Mouse (Mus musculus) macrophage (primary cell): ENCODE results near the gene Magi2. TPM values are rescaled to one million over a fixed set of nuclear protein-coding genes. Genes with fewer than 3 reads are reported as not detected.
"Not testable (repeated sequence)": the region's sequence is repeated elsewhere in the genome, so short reads cannot be mapped to it uniquely, and the experiment has no call there.

Experiments used
- H3K27ac ChIP-seq: fragments of 350-480 bp; formaldehyde crosslinking; 2 replicates; pipeline ENCODE4 v1.9.0; 2021
- H3K36me3 ChIP-seq: fragments of 350-480 bp; formaldehyde crosslinking; 2 replicates; pipeline ENCODE4 v1.9.0; 2021; ENCODE audit errors: inconsistent target
- H3K4me3 ChIP-seq: fragments of 350-480 bp; formaldehyde crosslinking; 2 replicates; pipeline ENCODE4 v1.9.0; 2021; ENCODE audit errors: inconsistent target
- H3K79me2 ChIP-seq: fragments of 350-480 bp; formaldehyde crosslinking; 2 replicates; pipeline ENCODE4 v1.9.0; 2021; ENCODE audit errors: inconsistent target
- WGBS: methylation state at CpG from one replicate; pipeline ENCODE4 v1.1.7; 2026; ENCODE audit warnings: inconsistent platforms; ENCODE audit not compliant: missing documents; 5-methylcytosine and 5-hydroxymethylcytosine counted together
- polyA plus RNA-seq: library from polyadenylated mRNA; stranded (reverse); fragments of 250-400 nt; gene quantifications from 3 replicates; pipeline ENCODE4 v1.2.4, GENCODE M21; 2018; ENCODE audit warnings: inconsistent platforms

The Magi2 gene
- polyA plus RNA-seq, 1 experiment from 2014 or later, result 0.43 TPM

DNA sequence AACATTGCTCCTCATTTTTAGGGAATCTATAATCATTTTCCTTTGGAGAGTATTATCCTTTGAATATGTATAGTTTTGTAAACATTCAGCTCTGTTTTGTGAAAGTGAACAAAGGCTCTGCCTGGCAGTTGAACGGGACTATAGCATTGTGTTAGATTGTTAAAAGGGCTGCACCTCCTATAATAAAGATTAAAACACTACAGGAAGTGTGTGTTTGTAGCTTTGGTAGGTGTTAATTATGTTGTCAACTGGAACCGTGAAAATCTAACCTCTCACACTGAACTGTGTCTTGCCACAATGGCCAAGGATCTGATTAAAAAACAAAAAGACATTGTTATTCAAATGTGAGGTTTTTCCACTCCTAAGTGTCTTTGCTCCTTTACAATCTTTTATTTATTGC lies 312.5 kb downstream of the Magi2 start:
- no peaks in the 10 kb centered on the region for H3K79me2 ChIP-seq
- no peaks in the 10 kb centered on the region for H3K36me3 ChIP-seq
- WGBS, result 20% methylated on average over 2 of the region's 2 CpGs
- no peak overlapping the region for H3K4me3 ChIP-seq
- H3K27ac ChIP-seq, result no peak overlapping the region

DNA sequence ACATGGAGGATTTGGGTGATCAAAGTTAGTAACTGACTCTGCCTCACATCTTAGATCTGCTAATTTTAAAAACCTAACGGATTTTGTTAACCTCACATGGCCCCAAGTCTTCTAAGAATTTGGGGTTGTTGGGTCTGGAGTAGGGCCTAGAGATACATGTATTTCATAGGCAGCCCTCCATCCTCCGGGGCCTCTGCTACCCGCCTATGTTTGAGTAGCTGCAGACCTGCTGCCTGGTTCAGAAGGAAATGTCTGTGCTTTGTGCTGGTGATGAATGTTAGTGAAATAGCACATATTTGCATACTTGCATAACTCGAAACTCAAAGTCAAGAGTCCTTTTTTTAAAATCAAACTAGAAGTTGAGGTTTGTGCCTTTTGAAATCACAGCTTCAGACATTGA lies 319.6 kb downstream of the Magi2 start:
- WGBS, result 92% methylated on average over 4 of the region's 4 CpGs

DNA sequence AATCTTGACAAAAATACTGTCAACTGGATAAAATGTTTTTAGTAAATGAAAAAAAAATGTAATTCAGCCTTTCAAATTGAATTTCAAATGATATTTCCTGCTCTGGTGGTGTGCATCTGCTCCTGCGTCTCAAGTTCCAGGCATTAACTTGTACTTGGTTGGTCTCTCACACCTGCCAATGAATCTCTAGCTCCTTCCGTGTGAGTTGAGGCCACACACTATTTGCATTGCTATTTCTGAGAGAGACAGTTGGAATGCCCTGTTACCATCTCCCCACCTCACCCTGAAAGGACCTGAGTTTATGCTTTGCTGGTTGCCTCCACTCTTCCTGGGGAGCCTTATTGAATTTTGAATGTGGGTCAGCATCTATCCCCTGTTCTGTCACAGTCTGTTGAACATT lies 320.1 kb downstream of the Magi2 start:
- H3K27ac ChIP-seq, result no peak overlapping the region
- H3K79me2 ChIP-seq, result no peaks in the 10 kb centered on the region
- H3K36me3 ChIP-seq, result no peaks in the 10 kb centered on the region
- 89% methylated on average over 2 of the region's 2 CpGs for WGBS
- no peak overlapping the region for H3K4me3 ChIP-seq

More for the DNA sequence above, 319.6 kb downstream of the Magi2 start:
- no peak overlapping the region for H3K4me3 ChIP-seq
- no peaks in the 10 kb centered on the region for H3K36me3 ChIP-seq
- H3K27ac ChIP-seq, result no peak overlapping the region
- no peaks in the 10 kb centered on the region for H3K79me2 ChIP-seq

DNA sequence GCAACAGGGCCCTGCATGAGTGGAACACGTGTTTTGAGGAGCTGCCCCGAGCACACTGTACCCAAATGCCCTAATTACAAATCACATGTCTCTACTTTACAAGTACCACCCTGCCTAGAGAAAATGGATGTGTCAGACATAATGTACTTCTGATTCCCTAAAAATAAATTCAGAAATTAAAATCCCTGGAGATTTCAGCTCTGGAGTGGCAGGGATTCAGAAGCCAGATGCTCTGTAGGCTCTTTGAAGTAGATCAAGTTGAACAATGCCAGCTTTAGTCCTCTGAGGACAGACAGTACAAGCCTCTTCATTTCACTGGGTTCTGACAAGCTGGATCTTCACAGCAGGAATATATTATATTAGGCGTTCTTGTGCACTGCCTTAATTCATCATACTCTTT lies 326.7 kb downstream of the Magi2 start:
- Histone ChIP-seq H3K36me3 (no peaks in the 10 kb centered on the region), H3K79me2 (no peaks in the 10 kb centered on the region), H3K27ac (no peak overlapping the region), H3K4me3 (no peak overlapping the region)
- WGBS, result 79% methylated on average over 3 of the region's 3 CpGs

DNA sequence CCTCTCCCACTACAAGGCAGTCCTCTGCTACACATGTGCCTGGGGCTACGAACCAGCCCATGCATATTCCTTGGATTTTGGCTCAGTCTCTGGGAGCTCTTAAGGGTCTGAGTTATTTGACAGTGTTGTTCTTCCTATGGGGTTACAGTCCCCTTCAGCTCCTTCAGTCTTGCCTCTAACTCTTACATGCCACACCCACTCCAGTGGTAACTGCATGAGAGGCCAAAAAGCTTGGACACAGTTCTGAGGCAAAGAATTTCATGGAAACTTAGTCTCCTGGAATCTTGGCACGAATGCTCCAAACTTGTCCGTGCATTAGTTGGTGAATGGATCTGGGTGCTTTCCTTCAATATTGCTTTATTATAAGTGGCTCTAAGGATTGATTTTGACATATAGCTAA lies 338.8 kb downstream of the Magi2 start:
- no peak overlapping the region for H3K4me3 ChIP-seq
- no peaks in the 10 kb centered on the region for H3K36me3 ChIP-seq
- H3K27ac ChIP-seq, result no peak overlapping the region
- 93% methylated on average over 3 of the region's 3 CpGs for WGBS
- H3K79me2 ChIP-seq, result no peaks in the 10 kb centered on the region

DNA sequence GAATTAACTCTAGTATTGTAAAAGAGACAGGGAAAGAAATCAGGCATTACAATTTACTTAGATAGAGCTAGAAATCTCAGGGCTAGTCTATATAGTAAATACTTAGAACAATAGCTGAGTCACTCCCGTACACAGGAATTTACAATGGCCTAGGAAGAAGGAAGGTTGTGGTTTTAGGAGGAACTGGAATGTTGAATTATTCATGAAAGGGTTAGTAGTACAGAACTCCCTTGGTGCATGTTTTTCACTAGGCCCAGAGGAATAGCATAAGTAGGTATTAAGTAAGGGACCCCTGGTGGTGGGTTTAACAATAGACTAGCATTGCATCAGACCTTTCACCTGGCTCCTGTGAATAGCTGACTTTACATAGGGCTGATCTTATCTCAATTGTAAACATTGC lies 339.3 kb downstream of the Magi2 start:
- H3K4me3 ChIP-seq, H3K27ac ChIP-seq, H3K79me2 ChIP-seq, H3K36me3 ChIP-seq: not testable (repeated sequence)
- WGBS, result 33% methylated on average over 1 of the region's 1 CpGs

DNA sequence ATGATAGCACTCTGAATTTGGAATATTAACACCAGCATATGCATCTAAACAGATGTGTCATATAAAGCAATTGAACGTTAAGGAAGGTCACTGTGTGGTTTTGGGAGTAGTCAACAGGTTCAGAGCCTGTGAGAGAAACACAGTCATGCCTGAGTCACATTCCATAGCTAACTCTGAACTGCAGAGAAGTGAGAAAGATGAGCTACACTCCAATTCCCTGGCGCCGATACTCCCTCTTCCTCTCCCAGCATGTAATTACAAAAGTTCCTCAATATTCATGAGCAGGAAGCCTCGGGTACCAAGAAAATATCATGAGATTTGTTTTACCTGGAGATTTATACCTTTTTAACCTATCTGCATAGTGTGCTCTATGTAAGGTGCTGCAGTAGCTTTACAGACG lies 380.9 kb downstream of the Magi2 start:
- Histone ChIP-seq H3K4me3 (no peak overlapping the region), H3K79me2 (no peaks in the 10 kb centered on the region), H3K27ac (no peak overlapping the region), H3K36me3 (no peaks in the 10 kb centered on the region)
- WGBS, result 82% methylated on average over 5 of the region's 5 CpGs

DNA sequence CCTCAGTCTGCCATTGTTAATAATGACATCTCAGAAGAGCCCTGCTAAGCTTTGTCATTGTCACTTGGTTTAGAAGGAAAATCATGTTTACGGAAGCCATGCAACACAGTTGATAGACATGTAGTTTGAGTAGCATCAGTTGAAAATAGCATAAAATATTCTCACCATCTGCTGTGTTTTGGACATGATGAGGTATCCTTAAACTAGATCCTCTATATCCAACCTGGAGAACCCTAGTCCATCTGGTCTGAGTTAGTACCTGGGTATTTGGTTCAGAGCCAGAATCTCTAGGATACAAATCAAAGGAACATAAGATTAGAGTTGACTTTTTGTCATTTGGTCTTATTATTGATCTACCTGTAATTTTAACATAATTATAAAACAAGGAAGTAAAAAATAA lies 385.0 kb downstream of the Magi2 start:
- H3K27ac ChIP-seq, result no peak overlapping the region
- H3K4me3 ChIP-seq, result no peak overlapping the region
- H3K36me3 ChIP-seq, result no peaks in the 10 kb centered on the region
- no peaks in the 10 kb centered on the region for H3K79me2 ChIP-seq
- 92% methylated on average over 1 of the region's 1 CpGs for WGBS

DNA sequence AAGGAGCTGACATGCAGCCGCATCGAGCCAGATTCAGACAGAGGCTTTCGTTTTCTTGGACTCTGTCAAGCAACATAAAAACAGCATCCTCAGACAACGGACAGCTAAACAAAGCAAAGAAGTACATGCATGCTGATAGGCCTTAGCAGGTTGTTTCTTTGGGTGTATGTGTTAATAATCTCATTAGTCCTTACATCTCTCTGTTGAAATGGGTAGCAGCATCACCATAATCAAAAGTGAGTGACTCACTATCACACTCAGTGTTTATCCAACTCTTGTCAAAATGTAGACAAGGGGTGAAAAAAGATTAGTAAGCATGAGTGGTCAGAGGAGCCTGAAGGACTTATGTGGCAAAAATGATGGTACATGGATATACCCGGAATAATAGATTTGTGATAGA lies 394.8 kb downstream of the Magi2 start:
- H3K36me3 ChIP-seq, result no peaks in the 10 kb centered on the region
- H3K27ac ChIP-seq, result no peak overlapping the region
- 95% methylated on average over 5 of the region's 5 CpGs for WGBS
- H3K79me2 ChIP-seq, result no peaks in the 10 kb centered on the region
- H3K4me3 ChIP-seq, result no peak overlapping the region

DNA sequence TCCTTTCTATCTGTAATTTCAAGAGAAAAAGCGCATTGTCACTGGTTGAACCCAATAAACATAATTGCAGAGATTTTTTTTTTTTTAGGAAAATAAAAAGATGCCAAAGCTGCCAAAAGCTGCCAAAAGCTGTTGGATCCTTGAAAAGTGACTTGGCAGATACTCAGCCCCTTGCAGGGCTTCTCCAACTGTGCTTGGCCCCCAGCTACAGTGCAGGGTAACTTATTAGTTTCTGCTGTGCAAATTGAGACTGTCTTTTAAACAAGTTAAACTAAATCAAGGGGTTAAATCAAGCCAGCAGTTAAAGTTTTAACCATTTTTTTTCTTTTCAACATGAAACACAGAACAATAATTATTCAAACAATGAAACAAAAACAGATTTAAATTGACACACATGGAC lies 407.1 kb downstream of the Magi2 start:
- Histone ChIP-seq H3K36me3 (no peaks in the 10 kb centered on the region), H3K79me2 (no peaks in the 10 kb centered on the region), H3K4me3 (no peak overlapping the region), H3K27ac (no peak overlapping the region)
- 100% methylated on average over 1 of the region's 1 CpGs for WGBS

DNA sequence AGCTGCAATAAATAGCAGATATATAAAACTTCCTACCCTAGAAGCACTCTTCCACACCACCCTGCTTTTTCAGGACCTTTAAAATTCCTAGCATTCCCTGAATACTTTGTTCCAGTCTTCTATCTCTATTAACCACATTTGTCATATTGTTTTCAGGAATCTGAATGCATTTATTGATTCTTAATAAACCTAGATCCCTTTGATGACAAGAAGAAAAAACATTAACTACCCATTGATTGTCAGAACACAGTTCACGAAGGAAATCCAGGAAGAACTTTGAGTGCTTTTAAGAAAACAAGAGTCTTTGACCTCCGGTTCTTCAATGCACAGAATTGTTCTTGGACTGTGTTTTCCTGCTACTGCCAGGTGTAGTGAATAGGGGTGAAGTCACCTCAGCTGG lies 411.0 kb downstream of the Magi2 start:
- H3K79me2 ChIP-seq, result no peaks in the 10 kb centered on the region
- WGBS, result 81% methylated on average over 2 of the region's 2 CpGs
- no peak overlapping the region for H3K27ac ChIP-seq
- H3K36me3 ChIP-seq, result no peaks in the 10 kb centered on the region
- no peak overlapping the region for H3K4me3 ChIP-seq

DNA sequence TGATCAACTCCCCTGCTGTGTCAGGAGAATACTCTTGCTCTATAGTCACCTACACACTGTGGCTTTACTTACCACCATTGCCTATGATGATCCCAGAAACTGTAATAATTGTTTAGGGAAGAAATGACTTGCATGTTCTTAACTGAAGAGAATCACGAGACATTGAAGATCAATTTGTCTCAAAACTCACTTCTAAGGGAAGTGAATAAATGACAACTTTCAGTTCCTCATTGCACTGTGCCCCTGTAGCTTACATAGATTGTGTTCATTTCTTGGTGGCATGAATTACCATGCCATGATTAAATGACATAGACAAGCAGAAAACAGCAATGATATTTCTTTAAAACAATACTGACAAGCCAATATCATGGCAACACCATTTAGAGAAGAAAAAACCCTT lies 429.1 kb downstream of the Magi2 start:
- WGBS, result 0% methylated on average over 1 of the region's 1 CpGs
- Histone ChIP-seq H3K36me3 (no peaks in the 10 kb centered on the region), H3K4me3 (no peak overlapping the region), H3K79me2 (no peaks in the 10 kb centered on the region), H3K27ac (no peak overlapping the region)

DNA sequence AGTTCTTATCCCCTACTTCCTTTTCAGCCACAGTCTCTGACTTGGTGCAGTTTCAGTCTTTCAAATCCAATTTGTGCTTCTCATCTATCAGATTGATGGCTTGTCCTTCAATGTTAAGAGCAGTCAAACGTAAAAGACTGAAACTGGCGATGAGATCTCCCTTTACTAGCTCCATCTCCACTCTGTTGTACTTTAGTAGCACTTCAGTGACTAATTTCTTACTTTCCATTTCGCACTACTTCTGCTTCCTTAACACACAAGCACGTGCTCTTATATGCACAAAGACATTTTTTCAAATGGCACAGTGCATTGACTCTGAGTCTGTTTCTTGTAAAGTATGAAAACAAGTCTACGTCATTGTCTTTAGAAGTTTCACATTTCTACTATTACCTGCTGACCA lies 439.6 kb downstream of the Magi2 start:
- Histone ChIP-seq H3K27ac (no peak overlapping the region), H3K4me3 (no peak overlapping the region), H3K36me3 (no peaks in the 10 kb centered on the region), H3K79me2 (no peaks in the 10 kb centered on the region)
- 89% methylated on average over 5 of the region's 5 CpGs for WGBS

DNA sequence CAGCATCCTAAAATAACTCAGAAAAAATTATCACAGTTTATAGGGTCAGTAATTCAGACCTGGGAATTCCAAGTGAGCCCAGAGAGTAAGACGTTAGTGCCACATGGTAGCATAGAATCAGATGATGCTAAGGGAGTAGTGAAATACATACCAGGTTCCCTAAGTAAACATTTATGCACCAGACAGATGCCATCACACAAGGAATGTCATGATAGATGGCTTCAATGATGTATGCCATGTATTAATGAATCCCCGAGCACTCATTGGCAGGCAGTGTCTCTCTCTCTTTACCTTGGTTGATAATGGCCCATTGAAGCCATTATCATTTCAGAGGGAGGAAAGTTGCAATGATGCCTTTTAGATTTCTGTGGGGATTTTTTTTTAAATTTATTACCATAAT lies 490.5 kb downstream of the Magi2 start:
- Histone ChIP-seq H3K4me3 (no peak overlapping the region), H3K79me2 (no peaks in the 10 kb centered on the region), H3K36me3 (no peaks in the 10 kb centered on the region), H3K27ac (no peak overlapping the region)
- 84% methylated on average over 2 of the region's 2 CpGs for WGBS

DNA sequence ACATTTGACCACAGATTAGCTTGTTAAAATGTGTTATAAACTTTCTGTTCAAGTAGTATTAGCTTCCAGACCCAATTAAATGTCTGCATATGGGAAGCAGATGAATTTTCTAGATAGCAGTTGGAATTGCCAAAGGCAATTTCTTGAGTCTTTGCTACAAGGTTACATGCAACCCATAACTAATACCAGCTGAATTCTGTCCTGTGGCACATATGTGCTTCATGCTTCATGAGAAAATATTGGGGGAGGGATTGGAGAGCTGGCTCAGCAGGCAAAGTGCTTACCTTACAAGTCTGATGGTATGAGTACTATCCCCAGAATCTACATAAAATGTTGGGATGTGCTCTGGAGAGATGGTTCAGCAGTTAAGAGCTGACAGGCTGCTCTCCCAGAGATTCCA lies 499.4 kb downstream of the Magi2 start:
- Histone ChIP-seq H3K36me3 (no peaks in the 10 kb centered on the region), H3K79me2 (no peaks in the 10 kb centered on the region), H3K4me3 (no peak overlapping the region), H3K27ac (no peak overlapping the region)

DNA sequence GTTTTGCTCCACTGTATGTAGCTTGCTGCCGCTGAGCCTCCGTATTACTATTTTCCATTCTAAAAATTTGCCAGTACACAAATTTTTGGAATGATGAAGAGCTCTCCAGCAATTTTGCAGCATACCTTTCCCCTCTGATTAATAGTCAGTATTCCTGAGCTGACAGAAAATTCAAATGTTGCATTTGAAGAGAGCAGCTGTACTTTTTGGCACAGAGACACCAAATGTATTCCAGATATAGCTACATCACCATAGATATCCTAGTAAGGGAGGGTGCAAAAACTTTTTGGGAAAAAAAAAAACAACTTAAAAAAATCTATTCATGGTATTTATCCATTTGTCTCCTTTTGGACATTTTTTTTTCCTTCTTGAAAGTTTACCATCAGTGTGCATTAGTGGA lies 518.5 kb downstream of the Magi2 start:
- WGBS, result 97% methylated on average over 2 of the region's 2 CpGs
- H3K36me3 ChIP-seq, result no peaks in the 10 kb centered on the region
- H3K79me2 ChIP-seq, result no peaks in the 10 kb centered on the region
- no peak overlapping the region for H3K27ac ChIP-seq
- no peak overlapping the region for H3K4me3 ChIP-seq

DNA sequence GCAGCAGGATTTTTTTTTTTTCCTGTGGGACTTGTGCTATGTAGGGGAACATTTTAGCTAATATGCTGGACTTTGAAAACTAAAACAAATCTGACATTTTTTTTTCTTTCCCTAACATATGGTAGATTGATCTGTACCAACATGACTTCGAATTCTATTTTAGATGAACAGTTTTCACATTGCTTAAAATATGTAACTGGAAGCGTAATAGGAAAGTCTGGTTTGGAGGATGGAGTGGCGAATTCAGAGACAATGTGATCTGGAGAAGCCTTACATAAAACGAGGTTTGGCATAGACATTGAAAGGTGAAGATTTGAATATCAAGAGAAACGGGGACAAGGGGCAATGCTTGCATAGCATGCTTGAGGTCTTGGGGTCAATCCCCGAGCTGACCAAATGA lies 519.1 kb downstream of the Magi2 start:
- H3K27ac ChIP-seq, result no peak overlapping the region
- no peaks in the 10 kb centered on the region for H3K36me3 ChIP-seq
- H3K79me2 ChIP-seq, result no peaks in the 10 kb centered on the region
- 75% methylated on average over 6 of the region's 6 CpGs for WGBS
- no peak overlapping the region for H3K4me3 ChIP-seq
